Mouse (Mus musculus): ENCODE data around the gene Azin2.

- TF ChIP-seq CTCF (conservative IDR thresholded peaks at IDR 0.05 in 1 of 2, IDR thresholded peaks at IDR 0.05 in 1 of 2; ENCODE audit: low read depth in 2 of 2, low read length in 2 of 2) (no peak), TCF12 (IDR thresholded peaks at IDR 0.05; ENCODE audit: low read depth, low read length) (no peak), POLR2A (IDR thresholded peaks at IDR 0.05; ENCODE audit: low read depth, low read length) (no peak), ETS1 (conservative IDR thresholded peaks at IDR 0.05; ENCODE audit: low read depth, low read length) (no peak), POLR2AphosphoS2 (IDR thresholded peaks at IDR 0.05; ENCODE audit: low read depth, low read length) (no peak), E2F4 (IDR thresholded peaks at IDR 0.05; ENCODE audit: insufficient replicate concordance, low read depth, low read length) (no peak), MEF2A (IDR thresholded peaks at IDR 0.05; ENCODE audit: borderline replicate concordance, low read depth, low read length) (no peak), ZNF384 (IDR thresholded peaks at IDR 0.05; ENCODE audit: low read depth, low read length) (no peak), EP300 (IDR thresholded peaks at IDR 0.05; ENCODE audit: low read length) (no peak), MAZ (IDR thresholded peaks at IDR 0.05; ENCODE audit: low read depth, low read length) (no peak), USF2 (conservative IDR thresholded peaks at IDR 0.05; ENCODE audit: low read depth, low read length) (no peak), MAX (IDR thresholded peaks at IDR 0.05; ENCODE audit: low read length) (no peak), SMC3 (IDR thresholded peaks at IDR 0.05; ENCODE audit: low read depth, low read length) (no peak)
Measured at GRCm38 (mm10) chr4:128958849-128959248, 3.4 kb downstream of the Azin2 start.
